Mouse (Mus musculus) C2C12 (cell line): ENCODE measurements around the gene Stag1. TPM values are rescaled to one million over a fixed set of nuclear protein-coding genes. Genes with fewer than 3 reads are reported as not detected.

Experiments used
- H3K27me3 ChIP-seq: one replicate; pipeline ENCODE4 v1.6.1; 2011; ENCODE audit not compliant: control insufficient read depth, insufficient read depth, insufficient read length
- H3K36me3 ChIP-seq: one replicate; pipeline ENCODE4 v1.6.1; 2011; ENCODE audit not compliant: control insufficient read depth, insufficient read depth
- H3K4me3 ChIP-seq: one replicate; pipeline ENCODE4 v1.5.1; 2011; ENCODE audit warnings: mild to moderate bottlenecking, control low read depth; ENCODE audit not compliant: poor library complexity, insufficient read depth, severe bottlenecking
- H3K79me2 ChIP-seq: one replicate; pipeline ENCODE4 v1.6.1; 2011; ENCODE audit not compliant: control insufficient read depth, insufficient read depth
- H3K79me3 ChIP-seq: one replicate; pipeline ENCODE4 v1.6.1; 2011; ENCODE audit warnings: low read depth, control low read depth
- H3ac ChIP-seq: one replicate; pipeline ENCODE3; 2011; ENCODE audit warnings: low read depth; ENCODE audit not compliant: control insufficient read depth, insufficient read length
- CEBPB ChIP-seq: IDR thresholded peaks from one replicate; pipeline ENCODE4 v1.6.1; 2011; ENCODE audit warnings: low read depth, mild to moderate bottlenecking, control low read depth, moderate library complexity
- CTCF ChIP-seq: IDR thresholded peaks from one replicate; pipeline ENCODE4 v1.5.1; 2011; ENCODE audit not compliant: control insufficient read depth, insufficient read depth, insufficient read length
- FOSL1 ChIP-seq: IDR thresholded peaks from one replicate; pipeline ENCODE4 v1.8.0; 2011; ENCODE audit warnings: mild to moderate bottlenecking, low read length; ENCODE audit not compliant: poor library complexity, insufficient read depth, severe bottlenecking
- MAX ChIP-seq: IDR thresholded peaks from one replicate; pipeline ENCODE4 v1.6.1; 2011; ENCODE audit warnings: mild to moderate bottlenecking, control low read depth
- MYOD1 ChIP-seq: IDR thresholded peaks from one replicate; pipeline ENCODE4 v1.6.1; 2011; ENCODE audit warnings: low read depth; ENCODE audit not compliant: control insufficient read depth, insufficient read length
- MYOG ChIP-seq: IDR thresholded peaks from one replicate; pipeline ENCODE4 v1.6.1; 2011; ENCODE audit not compliant: control insufficient read depth, insufficient read length; ENCODE audit errors: extremely low read depth
- USF1 ChIP-seq: IDR thresholded peaks from one replicate; pipeline ENCODE4 v1.6.1; 2011; ENCODE audit warnings: low read depth, mild to moderate bottlenecking, control low read depth, moderate library complexity
- polyA plus RNA-seq: library from polyadenylated mRNA; unstranded; fragments of >200 nt; fragmentation: generic; extraction: Trizol; gene quantifications from one replicate; pipeline ENCODE4 v1.2.1, GENCODE M21; 2012; ENCODE audit warnings: missing spikeins

Gene Stag1
- polyA plus RNA-seq, 1 experiment: 6.6 TPM

GRCm38 (mm10) chr9:100596317-100596716 lies 1.3 kb upstream of the Stag1 start:
- Histone ChIP-seq H3K79me2 (no peaks in the 10 kb centered on the region), H3K4me3 (no peak overlapping the region), H3K27me3 (no peaks in the 10 kb centered on the region), H3K79me3 (no peaks in the 10 kb centered on the region), H3ac (no peak overlapping the region), H3K36me3 (no peaks in the 10 kb centered on the region)
- TF ChIP-seq FOSL1 (no peak), MYOD1 (no peak), MYOG (no peak), USF1 (no peak)

- H3K4me3 ChIP-seq: no peak overlapping the region
- H3K79me3 ChIP-seq: no peaks in the 10 kb centered on the region
- H3K79me2 ChIP-seq: no peaks in the 10 kb centered on the region
- H3K27me3 ChIP-seq: no peaks in the 10 kb centered on the region
- H3ac ChIP-seq: no peak overlapping the region
- TF ChIP-seq MYOG: no peak
- TF ChIP-seq MAX: no peak
- no peak for TF ChIP-seq FOSL1
- no peak for TF ChIP-seq CTCF
- TF ChIP-seq USF1: no peak
- TF ChIP-seq MYOD1: no peak
- no peak for TF ChIP-seq CEBPB
- no peaks in the 10 kb centered on the region for H3K36me3 ChIP-seq
Observed at GRCm38 (mm10) chr9:100599761-100600328, 2.2 kb downstream of the Stag1 start.

DNA sequence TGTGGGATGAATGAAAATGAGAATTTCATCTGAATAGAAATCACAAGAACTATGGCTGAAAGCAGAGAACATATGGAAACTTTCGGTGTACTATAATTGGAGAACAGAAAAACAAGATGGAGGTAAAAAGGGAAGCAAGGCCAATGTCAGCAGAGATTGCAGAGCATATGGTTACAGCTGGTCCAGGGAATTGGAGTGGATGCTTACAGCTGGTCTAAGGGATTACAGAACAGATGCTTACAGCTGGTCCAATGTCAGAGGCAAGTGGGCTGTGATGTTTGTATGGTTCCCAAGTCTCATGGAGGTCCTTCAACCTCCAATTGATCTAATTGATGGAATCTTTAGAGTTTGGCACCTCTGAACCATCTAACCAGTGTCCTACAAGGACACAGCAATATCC lies 4.5 kb downstream of the Stag1 start:
- Histone ChIP-seq H3K79me3 (no peaks in the 10 kb centered on the region), H3K4me3 (no peak overlapping the region)
- no peak for TF ChIP-seq MYOD1

DNA sequence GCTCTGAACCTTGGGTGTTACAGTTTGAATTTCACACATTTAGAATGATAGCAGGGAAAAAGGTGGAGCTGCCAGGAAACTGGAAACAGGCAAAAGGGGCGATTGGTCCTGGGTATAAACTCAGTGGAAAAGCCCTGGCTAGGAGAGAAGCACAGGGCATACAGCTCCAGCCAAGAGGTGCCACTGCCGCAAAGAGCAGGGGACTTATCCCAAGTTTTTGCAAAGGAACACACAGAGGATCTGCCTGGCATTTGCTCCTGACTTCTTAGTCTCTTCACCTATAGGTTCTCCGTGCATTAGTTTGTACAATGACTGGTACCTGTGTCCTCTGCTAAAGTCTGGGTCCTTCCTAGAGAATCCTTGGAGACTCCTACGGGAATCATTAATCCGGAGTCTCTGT lies 5.6 kb downstream of the Stag1 start:
- Histone ChIP-seq H3K79me2 (no peaks in the 10 kb centered on the region), H3K79me3 (no peaks in the 10 kb centered on the region), H3ac (no peak overlapping the region), H3K4me3 (no peak overlapping the region), H3K36me3 (no peaks in the 10 kb centered on the region), H3K27me3 (no peaks in the 10 kb centered on the region)
- no peak for TF ChIP-seq CEBPB
- TF ChIP-seq CTCF: no peak
- TF ChIP-seq MYOG: no peak
- TF ChIP-seq MAX: no peak
- no peak for TF ChIP-seq USF1
- no peak for TF ChIP-seq FOSL1

More for the DNA sequence above, 4.5 kb downstream of the Stag1 start:
- no peaks in the 10 kb centered on the region for H3K79me2 ChIP-seq
- no peaks in the 10 kb centered on the region for H3K27me3 ChIP-seq
- no peaks in the 10 kb centered on the region for H3K36me3 ChIP-seq
- H3ac ChIP-seq: no peak overlapping the region

DNA sequence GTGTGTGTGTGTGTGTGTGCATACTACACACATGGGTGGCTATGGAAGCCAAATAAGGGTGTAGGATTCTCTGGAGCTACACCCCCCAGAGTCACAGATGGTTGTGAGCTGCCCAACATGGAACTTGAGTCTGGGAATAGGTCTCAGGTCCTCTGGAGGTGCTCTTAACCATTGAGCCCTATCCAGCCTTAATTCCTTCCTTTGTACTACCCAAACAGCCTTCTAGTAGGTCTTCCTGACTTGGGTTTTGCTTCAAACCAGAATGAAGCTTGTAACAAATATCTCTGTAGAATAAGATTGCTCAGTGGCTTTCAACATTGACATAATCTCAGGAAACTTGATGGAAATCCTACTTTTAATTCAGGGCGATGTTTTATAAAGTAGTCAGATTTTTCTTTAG lies 7.9 kb downstream of the Stag1 start:
- Histone ChIP-seq H3K79me2 (no peaks in the 10 kb centered on the region), H3ac (no peak overlapping the region), H3K79me3 (no peaks in the 10 kb centered on the region), H3K27me3 (no peaks in the 10 kb centered on the region), H3K36me3 (no peaks in the 10 kb centered on the region), H3K4me3 (no peak overlapping the region)
- TF ChIP-seq MAX (no peak), CEBPB (no peak), MYOD1 (no peak), USF1 (no peak)

DNA sequence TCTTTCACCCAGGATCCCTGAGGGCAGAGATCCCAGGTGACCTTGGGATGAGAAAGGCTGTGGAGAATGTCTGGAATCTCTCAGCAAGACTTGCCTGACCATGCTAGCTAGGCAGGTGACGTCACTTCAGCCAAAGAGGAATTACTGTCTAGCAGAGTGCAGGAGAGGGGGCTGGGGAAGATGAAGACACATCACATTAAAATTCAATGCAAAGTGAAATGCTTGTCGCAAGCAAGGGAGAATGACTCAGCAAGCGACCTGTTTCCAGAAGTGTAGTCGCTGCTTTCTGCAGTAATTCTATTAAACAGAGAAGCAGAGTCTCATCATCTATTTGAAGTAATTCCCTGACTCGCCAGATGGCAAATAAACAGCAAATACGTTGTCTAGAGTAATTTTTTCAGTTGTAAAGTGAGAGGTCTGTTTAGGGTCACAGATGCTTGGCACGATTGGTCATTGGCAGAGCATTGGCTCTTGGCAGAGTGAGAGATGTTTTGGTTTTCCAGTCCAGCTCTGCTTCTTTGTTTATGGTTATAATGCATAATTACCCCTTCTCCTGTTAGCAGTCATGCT lies 8.5 kb downstream of the Stag1 start:
- TF ChIP-seq MYOD1 (no peak), CTCF (no peak), CEBPB (peak; percentile 21), USF1 (peak; percentile 4)
- H3K27me3 ChIP-seq: no peaks in the 10 kb centered on the region
- H3K36me3 ChIP-seq: no peaks in the 10 kb centered on the region
- no peaks in the 10 kb centered on the region for H3K79me3 ChIP-seq
- H3K79me2 ChIP-seq: no peaks in the 10 kb centered on the region
- no peak overlapping the region for H3ac ChIP-seq
- no peak overlapping the region for H3K4me3 ChIP-seq
